Mouse (Mus musculus): Measurements from ENCODE around the gene Nacad. TPM values are rescaled to one million over a fixed set of nuclear protein-coding genes. Genes with fewer than 3 reads are reported as not detected.

The Nacad gene
- 0.67 and 0.74 TPM in 2 replicates for polyA plus RNA-seq (2012; rRNA removed)

DNA sequence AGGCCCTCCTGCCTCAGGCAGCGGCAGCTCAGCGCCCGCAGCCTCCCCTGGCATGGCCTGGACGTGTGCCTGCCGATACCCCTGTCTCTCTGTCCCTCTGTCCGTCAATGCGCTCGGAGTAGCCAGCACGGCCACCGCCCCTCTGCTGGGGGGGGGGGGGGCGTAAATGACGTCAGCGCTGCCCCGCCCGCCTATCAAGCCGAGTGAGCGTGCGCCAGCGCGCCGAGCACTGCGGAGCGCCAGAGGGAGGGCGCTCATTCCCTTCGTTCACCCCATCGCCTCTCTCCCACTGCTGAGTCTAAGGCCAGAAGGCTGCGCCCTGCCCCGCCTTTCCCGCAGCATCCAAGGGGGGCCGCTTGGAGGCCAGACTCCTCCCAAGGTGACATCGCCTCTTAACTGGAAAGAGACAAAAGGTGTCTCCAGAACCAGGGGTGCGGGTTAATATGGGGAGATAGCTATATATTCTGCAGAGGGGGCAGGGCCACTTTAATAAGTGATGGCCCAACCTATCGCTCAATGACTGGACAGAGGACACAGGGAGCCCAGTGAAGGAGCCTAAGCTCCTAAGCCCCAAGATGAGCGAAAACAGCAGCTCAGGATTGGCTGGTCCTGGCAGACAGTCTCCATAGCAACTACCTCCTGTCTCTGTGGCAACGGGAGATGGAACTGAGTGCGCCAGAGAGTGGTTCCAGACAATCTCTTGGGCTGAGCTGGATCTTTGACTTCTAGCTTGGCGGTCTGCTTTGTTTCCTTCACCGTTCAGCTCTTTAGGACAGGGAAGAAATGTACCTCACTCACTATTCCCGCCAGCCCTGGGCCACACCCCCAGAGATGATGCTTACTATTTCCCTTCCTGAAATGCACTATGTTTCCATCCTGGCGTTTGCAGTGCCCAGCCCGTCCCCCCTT lies at the start of gene Nacad:
TSS of gene Nacad (minus strand) at position 563 of the 909 bp plus-strand sequence.

GRCm38 (mm10) chr11:6638537-6638936 lies 32.7 kb upstream of the Nacad start, which contains the start of gene Wap:
TSS of gene Wap (minus strand) at chr11:6638637.

DNA sequence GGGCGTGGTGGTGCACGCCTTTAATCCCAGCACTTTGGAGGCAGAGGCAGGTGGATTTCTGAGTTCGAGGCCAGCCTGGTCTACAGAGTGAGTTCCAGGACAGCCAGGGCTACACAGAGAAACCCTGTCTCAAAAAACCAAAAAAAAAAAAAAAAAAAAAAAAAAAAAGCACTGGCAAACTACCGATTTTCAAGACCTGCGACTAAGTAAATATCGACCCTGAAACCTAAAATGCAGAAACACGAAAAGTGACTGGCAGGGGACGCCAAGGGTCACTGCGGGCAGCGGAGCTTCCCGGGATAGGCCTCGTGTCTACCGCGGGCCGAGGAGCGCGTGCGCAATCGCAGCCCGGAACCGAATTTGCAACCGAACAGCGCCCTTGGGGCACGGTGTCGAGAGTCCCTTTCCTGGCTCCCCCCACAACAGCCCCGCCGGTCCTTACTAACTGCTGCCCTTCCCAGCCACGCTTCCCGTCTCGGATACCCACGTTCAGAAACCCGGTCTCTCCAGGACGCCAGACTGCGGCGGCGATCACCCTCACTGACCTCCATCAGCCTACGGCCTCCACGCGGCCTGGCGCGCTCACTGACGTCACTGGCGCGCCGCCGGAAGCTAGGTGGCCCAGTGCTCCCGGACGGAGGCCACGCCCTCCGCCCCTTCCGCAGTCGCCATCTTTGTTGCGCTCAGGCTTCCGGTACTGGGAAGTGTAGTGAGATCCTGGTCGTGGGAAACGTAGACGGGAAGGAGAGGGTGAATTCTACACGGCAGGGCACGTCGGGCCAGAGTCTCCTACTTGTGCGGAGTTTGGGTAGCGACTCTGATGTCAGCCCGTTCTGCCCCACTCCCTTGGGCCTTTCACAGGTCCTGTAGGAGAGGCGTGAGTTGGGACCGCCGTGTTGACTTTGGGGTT lies 19.9 kb upstream of the Nacad start, which contains the start of gene Tbrg4:
TSS of gene Tbrg4 (minus strand) at position 590 of the 910 bp plus-strand sequence.

Other genes with a start within 250 kb of the Nacad start
- gene Zmiz2, start 217.0 kb downstream of the Nacad start, polyA plus RNA-seq (2012; rRNA removed), result 3.6 and 4.6 TPM in 2 replicates
- gene Ppia, start 190.6 kb downstream of the Nacad start, polyA plus RNA-seq (2012; rRNA removed), result 1,736 and 1,766 TPM in 2 replicates
- 57.5 and 58.3 TPM in 2 replicates for gene H2afv, start 161.6 kb downstream of the Nacad start, polyA plus RNA-seq (2012; rRNA removed)
- 4.2 and 4.3 TPM in 2 replicates for gene Purb, start 130.1 kb downstream of the Nacad start, polyA plus RNA-seq (2012; rRNA removed)
- 11.2 and 15.7 TPM in 2 replicates for gene Myo1g, start 85.1 kb downstream of the Nacad start, polyA plus RNA-seq (2012; rRNA removed)
- gene Ccm2, start 59.2 kb downstream of the Nacad start, polyA plus RNA-seq (2012; rRNA removed), result 30.0 and 31.7 TPM in 2 replicates
- gene Tbrg4, start 20.0 kb upstream of the Nacad start, polyA plus RNA-seq (2012; rRNA removed), result 37.3 and 45.5 TPM in 2 replicates
- gene Wap, start 32.6 kb upstream of the Nacad start, polyA plus RNA-seq (2012; rRNA removed), result not detected in 2 replicates
- 0.08 and 0.23 TPM in 2 replicates for gene Ramp3, start 52.5 kb upstream of the Nacad start, polyA plus RNA-seq (2012; rRNA removed)
- gene Gm11983, start 231.6 kb upstream of the Nacad start, polyA plus RNA-seq (2012; rRNA removed), result not detected in 2 replicates

All from liver, embryonic 18 days (tissue).